Mouse (Mus musculus) urinary bladder, postnatal 36 days (tissue): ENCODE results near the gene Eprs.
A peak's percentile ranks its signal among the peaks of the same experiment; 100 is the strongest.
"Not testable (repeated sequence)": the region's sequence is repeated elsewhere in the genome, so short reads cannot be mapped to it uniquely, and the experiment has no call there.

Experiments used
- DNase-seq, 2 experiments: peaks; one replicate each; pipeline ENCODE4 v3.0.0; 2022; ENCODE audit warnings: low spot score in 2 of 2, mixed read lengths in 1 of 2

The Eprs gene

DNA sequence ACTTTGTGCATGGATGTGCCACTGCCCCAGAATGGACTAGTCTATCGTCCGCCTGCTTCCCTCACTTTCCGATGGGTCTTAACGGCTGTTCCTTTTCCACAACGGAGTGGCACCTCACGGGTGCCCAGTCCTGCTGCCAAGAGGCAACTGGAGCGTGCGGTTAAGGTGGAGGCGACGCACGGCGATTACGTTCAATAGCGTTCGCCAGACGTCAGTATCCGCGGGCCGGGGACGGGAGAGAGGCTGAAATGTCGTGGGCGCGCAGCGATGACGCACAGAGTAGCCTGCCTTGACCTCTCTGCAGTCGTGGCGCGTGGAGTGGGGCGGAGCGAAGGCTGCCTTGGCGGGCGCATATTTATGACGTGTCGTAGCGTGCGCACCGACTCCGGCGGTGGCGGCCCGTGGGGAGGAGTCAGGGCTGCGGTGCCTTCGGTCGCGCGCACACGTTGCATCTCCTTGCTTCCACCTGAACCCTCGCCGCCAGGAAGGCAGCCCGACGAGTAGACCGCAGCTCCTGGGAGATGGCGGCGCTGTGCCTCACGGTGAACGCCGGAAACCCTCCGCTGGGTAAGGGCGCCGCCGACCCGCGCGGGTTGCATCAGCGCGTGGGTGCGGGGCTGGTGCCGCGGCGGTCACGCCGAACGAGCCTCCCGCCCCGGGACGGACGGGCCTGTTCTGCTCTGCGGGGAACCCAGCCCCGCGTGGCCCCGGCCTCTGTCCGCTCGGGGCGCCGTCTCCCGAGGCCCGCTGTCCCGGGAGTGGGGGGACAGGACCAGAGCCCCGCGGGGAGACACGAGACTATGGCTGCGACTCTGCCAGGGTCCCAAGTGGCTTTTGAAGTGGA is at the start of gene Eprs:
TSS of gene Eprs (plus strand) at position 368 of the 844 bp plus-strand sequence.
- DNase-seq = peak; percentile 98 to 99

DNA sequence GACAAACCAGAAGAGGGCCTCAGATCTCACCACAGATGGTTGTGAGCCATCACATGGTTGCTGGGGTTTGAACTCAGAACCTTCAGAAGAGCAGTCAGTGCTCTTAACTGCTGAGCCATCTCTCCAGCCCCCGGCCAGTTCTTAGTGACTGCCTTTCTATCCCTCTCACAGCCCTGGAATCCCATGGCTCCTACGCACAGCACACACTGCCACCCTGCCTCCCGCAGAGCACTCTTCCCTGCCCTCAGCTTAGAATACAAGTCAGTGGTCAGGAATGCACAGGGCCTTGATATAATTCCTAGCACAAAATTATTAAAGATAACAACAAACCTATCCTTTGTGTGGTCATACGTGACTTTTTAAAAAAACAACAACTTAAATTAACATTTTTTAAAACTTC is 48.3 kb upstream of the Eprs start:
- no peak for DNase-seq

DNA sequence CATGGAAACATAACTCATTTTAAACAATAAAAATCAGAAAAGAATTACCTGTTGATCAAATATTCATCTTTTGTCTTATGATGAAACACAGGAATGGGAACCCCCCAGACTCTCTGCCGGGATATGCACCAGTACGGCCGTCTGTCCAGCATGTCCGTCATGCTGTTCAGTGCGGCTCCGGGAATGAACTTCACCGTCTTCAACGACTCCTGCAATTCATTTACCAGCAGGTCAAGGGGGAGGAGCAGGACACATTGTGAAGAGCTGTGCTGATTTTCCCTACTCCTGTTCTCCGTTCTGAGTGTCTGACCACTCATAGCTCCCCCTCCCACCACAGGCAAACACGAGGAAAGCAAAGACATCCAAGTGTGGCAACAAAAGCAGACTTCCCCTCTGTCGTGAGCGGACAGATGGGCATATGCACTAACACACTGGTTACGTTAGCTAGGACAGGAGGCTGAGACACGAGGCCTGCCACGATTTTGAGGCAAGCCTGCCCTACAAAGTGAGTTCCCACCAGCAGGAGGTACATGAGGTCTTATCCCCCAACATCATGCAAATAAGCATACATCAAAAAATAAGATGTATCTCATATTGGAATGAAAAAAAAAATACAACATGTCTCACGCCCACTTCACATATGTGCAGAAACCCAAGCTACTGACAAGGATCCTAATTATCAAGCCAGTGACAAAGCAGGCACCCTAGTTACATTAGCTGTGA is 46.8 kb upstream of the Eprs start:
- no peak for DNase-seq

DNA sequence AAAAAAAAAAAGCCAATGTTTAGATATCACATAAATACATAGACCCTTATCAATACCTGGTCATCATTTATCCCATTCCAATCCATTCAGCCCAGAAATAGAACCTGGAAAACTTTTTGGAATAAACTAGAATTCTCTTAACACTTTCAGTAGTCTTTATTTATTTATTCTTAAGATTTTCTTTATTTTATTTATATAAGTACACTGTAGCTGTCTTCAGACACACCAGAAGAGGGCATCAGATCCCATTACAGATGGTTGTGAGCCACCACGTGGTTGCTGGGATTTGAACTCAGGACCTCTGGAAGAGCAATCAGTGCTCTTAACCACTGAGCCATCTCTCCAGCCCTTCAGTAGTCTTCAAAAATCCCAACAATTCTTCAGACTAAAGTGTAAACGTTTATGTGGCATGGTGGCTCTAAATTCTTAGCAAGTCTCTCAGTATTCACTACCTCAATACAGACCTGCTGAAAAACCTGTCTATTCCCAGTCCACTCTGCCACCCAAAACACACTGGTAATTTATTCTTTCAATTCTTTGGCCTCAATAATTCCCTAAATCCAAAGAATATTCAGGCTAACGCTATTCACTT is 35.0 kb upstream of the Eprs start:
- not testable (repeated sequence) for DNase-seq

DNA sequence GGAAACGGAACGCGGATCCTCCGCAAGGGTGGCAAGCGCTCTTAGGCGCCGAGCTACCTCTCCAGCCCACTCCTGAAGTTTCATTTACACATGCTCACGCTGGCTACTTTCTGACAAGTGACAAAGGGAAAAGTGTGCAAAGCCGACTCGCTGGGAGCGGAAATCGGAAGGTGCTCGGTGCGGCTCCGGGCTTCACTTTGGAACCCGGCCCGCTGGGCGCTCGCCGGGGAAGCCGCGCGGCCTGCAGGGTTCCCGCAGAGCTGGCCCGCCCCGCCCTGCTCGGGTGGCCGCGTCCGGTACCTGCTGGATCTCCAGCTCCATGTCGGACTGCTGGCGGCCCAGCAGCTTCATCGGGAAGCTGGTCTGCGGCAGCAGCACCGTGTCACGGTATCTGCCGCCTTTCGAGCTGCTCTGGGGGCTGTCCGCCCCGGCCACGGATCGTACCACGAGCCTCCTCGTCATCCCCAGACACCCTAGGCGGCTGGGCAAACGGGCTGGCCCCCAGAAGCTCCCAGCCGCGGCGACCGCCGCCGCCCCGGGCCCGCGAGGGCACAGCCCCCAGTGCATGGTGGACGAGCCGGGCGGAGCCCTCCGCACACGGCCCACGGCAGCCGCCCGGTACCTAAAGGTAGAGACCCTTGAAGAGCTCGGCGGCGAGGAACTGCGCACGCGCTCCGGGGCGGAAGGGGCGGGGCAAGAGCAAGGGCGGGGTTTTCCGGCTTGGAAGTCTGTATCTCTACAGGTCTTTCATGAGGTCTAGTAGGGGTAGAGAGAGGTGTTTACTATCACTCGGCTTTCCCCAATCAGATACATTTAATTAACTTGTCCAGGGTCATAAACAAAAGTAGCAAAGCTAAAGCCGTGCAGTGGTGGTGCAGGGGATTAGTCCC is 33.9 kb upstream of the Eprs start, which contains the start of gene Iars2:
TSS of gene Iars2 (minus strand) at position 676 of the 890 bp plus-strand sequence.
- DNase-seq = peak; percentile 90 to 92

DNA sequence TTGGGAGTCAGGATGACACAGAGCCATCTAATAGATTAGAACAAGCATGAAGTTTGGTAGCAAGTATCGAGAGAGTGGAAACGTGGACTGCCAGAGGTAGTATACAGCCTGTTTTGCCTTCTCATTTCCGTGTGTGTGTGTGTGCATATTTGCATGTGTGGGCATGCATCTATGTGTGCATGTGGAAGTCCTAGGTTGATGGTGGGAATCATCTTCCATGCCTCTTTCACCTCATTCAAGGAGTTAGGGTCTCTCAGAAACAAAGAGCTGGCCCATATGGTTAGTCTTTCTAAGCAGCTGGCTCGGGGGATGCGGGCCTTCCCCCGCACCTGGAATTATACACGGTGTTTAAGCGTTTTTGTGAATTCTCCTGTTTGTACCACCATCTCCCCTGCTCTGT is 33.0 kb upstream of the Eprs start:
- DNase-seq = no peak

DNA sequence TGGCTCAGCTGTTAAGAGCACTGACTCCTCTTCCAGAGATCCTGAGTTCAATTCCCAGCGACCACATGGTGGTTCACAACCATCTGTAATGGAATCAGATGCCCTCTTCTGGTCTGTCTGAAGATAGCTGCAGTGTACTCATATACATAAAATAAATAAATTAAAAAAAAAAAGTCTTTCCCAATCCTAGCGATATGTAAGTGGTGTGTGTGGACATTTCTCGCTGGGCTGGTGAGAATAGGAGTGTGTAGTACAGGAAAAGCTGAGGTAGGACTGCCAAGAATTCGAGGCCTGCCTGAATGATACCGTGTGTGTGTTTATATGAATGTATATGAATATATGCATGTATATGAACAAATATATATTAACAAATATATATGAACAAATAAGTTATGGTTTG is 31.5 kb upstream of the Eprs start:
- no peak for DNase-seq

DNA sequence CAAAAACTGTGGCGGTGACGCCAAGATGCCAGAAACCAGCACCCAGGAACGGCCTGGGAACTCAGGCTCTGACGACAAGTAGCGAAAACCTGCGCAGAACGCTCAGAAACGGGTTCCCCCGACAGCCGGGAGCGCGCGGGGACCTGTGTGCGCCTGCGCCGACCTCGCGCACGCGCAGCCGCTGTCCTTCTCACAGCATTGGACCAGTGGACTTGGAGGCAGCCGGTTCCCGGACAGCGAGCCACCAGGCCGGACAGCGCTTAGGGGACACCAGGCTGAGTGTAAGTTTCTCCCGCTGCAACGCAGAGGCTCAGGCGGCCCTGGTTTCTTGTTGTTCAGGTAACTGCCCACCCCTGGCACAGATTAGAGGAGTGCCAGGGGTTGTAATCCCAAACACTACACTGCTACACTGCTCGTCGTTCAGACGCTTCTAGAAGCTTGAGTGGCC is 30.8 kb upstream of the Eprs start, which contains the start of gene Bpnt1:
TSS of gene Bpnt1 (plus strand) at position 167 of the 448 bp plus-strand sequence.
- DNase-seq = peak; percentile 84 to 89

DNA sequence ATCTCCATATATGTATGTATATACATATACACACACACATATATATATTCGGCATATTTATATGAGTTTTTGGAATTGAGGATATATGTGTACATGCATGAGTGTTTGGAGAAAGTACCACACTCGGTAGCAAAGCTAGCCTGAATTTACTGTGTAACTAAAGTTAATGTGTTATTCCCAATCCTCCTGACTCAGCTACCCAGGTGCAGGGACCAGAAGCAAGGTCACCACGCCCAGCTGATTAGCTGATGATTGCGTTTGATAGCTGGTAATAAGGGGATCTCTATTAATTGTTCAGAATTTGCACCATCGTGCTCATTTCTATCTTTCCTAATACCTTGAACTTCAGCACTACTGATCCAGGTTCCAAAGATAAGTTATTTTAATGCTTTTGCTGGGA is 29.2 kb upstream of the Eprs start:
- DNase-seq = no peak

DNA sequence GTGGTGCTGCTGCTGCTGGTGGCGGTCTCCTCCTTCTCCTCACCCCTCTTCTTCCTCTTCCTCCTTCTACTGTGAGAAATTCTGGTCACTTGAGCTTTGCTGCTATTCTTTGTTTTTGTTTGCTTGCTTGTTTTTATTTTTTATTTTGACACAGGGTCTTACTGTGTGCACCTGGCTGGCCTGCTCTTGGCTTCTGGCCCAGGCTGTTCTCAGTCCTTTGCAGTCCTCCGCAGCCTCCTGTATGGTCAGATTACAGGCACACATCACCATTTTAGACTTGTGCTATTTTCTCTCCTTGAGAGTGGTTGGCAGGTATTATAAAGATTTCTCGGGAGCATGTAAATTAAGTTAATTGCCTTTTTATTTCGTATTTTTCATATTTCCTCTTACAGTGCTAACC is 28.7 kb upstream of the Eprs start:
- DNase-seq = no peak

DNA sequence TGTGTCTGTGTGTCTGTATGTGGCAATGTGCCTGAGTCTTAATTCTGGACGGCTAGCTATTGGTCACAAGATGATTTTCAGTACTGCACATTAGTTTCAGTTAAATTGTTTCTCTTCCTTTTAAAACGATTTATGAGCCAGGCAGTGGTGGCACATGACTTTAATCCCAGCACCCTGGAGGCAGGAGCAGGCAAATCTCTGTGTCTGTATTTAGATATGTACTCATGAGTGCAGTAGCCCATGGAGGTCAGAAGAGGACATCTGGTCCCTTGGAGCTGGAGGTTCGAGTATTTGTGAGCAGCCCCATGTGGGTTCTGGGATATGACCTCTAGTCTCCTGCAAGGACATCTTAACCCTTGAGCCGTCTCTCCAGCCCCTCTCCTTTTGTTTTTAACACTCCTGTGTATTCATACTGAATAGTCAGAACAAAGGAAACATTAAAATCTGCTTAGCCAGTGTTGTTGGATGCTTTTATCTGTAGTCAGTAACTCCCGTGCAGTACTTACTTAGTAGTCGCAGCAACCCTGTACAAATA is 27.5 kb upstream of the Eprs start:
- no peak for DNase-seq

DNA sequence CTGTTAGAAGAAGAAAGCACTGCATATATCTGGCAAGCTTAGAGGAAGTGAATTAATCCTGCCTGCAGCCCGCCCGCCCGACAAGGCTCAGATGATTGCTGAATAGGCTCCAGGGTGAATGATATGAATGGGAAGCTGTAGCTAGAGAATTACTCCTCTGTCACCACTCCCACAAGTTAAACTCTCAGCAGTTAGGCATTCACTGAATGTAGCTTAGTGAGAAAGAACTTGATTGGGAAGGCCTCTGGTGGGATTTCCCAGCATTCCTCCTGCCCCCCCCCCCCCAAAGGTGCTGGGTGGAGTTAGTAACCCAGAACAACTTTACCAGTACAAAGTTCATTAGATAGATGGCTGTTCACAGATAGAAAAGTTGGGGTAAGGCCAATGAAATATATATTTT is 26.3 kb upstream of the Eprs start:
- DNase-seq = no peak

DNA sequence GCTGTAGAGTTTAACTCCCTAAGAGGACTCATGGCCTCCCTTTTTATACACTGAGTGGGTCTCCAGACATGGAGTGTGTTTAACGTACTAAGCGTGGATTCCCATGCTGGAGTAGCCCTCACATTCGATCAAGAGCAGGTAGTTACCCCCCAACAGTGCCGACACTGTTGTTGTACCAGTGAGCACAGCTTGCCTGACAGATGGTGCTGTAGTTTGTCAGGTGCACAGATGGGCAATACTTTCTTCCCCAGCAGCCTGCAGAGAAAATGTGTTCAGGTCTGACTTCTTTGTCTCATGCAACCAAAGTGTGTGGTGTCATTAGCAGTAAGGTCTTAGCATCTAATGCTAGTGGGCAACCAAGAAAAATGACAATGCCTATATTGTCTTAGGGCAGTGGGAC is 20.4 kb upstream of the Eprs start:
- DNase-seq = no peak

DNA sequence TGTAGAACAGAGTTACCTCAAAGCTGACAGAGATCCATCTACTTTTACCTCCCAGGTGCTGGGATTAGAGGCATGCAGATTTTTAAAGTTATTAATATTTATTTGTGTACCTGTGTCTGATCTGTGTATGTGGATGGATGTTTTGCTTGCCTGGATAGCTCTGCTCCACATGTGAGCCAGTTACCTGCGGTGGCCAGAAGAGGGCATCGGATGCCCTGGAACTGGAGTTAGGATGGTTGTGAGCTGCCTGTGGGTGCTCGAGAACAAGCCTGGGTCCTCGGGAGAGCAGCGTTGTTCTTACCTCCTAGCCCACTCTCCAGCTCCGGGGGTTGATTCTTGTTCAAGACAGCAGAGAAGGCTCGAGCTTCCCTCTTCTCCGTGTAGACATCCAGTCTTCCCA is 19.4 kb upstream of the Eprs start:
- no peak for DNase-seq

DNA sequence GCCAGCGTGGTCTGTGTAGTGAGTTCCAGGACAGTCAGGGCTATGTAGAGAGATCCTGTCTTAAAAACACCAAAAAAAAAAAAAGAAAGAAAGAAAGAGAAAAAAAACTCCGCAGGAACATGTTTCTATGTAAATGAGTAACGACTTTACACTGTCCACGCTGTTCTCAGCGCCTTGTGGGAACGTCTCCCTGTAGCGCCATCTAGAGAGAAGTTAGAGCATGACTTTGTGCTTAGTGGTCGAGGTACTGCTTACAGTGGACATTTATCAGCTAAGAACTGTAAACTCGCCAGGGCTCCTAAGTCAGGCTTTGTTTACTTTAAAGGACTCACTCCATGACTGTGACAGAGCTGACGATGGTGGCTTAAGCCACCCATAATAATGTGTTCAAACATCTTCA is 16.7 kb upstream of the Eprs start:
- DNase-seq = no peak

DNA sequence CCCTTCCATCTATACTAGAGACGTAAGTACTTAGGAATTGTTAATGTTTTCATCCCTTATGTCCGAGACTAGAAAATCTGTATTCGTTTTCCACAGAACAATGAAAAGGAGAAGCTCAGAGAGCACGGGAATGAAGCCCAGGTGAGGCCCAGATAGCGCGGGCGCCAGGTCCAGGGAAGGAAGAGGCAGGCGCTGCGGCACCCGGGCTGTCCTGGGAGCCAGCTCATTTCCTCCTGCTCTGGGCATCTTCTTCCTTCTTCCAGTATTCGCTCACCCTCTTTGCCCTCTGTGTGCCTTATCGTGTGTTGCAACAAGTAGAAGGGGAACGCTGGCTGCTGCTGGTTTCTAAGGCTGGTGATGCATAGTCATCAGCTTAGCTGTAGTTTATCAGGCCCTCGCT is 13.1 kb upstream of the Eprs start:
- no peak for DNase-seq

DNA sequence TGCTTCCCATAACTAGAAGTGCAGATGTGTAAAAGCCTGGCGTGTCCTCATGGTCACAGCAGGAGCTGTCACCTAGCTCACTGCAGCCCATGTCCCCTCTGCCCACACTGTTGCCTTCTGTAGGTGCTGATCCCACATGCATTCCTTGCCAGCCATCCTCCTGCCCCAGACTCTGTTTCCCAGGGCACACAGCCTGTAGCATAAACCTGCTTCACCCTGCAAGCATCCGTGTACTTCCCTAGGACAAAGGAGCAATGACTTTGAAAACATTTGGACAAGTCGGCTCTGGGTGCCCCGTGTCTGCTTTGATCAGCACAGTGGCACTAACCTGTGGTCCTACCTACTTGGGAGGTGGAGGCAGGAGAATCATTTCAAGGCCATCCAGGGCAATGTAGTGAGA is 12.2 kb upstream of the Eprs start:
- DNase-seq = no peak

DNA sequence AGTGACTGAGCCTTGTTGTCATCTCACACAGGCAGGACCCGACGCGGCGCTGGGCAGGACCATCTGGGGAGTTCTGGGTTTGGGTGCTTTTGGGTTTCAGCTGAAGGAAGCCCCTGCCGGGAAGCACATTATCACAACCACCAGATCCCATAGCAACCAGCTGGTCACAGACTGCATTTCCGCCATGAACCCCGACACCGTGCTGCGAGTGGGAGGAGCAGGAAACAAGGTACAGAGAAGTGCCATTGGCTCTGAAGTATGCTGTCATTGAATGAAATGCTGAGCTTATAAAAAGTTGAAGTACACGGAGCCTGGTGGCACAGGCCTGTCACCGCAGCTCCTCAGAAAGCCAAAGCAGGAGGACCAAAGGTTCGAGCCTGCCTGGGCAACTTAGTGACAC is 10.7 kb upstream of the Eprs start:
- DNase-seq = no peak

DNA sequence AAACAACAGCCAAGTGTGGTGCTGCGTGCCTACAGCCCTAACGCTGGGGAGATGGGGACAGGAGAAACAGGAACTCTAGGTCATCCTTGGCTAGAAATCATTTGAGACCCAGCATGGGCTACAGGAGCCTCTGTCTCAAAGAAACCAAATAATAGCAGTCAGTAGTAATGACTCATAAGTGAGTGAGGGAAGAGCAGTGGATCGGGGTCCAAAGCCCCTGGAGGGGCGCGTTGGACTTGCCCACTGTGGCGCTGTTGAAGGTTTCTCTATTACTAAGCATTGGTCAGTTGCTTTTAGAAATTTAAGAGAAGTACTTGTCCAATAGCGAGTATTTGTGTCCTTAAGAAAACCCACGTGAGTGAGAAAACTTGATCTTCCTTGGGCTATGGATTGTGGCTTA is 9.5 kb upstream of the Eprs start:
- no peak for DNase-seq

DNA sequence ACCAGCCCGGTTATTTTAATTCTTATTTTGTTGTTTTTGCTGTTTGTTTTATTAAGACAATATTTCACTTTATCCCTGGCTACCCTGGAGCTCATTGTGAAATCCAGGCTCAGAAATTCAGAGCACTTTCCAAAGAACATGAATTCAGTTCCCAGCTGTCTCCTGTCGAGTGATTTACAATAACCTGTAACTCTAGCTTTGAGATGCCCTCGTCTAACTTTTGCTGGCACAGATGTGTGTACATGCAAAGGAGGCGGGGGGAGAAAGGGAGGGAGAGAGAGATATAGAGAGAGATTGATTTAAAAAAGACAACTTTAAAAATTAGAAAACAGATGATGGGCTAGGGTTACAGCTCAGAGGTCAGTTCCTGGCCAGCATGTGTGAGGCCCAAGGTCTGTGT is 8.1 kb upstream of the Eprs start:
- no peak for DNase-seq

DNA sequence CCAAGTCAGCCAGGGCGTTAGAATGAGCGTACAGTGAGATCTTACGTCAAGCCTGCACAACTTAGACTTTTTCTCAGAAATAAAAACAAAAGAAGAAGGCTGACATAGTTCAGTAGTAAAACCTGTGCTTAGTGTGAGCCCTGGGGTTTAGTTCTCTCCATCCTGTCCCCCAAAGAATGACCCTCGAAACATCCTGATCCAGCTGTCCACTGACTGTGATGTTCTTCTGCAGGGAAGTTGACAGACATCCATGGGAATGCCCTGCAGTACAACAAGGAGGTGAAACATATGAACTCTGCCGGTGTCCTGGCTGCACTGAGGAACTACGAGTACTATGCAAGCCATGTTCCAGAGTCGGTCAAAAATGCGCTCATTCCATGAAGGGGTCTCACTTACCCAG is 6.6 kb upstream of the Eprs start:
- DNase-seq = no peak
